Mouse (Mus musculus): ENCODE results near the gene Ndufb7. TPM values are rescaled to one million over a fixed set of nuclear protein-coding genes. Genes with fewer than 3 reads are reported as not detected.

The Ndufb7 gene
- polyA plus RNA-seq, 1 experiment from 2014 or later = 449 TPM

DNA sequence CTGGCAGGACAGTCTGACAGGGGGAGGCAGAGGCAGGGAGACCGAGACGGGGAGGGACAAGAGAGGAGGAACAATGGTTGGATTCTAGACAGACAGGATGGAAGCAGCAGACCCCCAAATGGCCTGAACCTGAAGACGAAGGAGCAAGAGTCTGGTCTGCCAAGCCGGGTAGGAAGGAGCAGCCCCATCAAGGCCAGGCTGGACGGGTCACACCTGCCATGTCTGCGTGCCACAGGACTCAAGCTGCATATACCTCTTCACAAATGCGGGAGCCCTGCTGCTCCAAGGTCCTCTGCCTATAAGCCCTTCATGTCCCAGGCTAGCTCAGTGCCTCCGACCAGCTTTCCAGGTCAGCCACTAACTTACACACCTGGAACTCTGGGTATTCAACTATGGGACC lies 13.2 kb downstream of the Ndufb7 start:
- ATAC-seq = no peak
- no peak overlapping the region for H3K27ac ChIP-seq (ENCODE audit: low read depth, low read length)

DNA sequence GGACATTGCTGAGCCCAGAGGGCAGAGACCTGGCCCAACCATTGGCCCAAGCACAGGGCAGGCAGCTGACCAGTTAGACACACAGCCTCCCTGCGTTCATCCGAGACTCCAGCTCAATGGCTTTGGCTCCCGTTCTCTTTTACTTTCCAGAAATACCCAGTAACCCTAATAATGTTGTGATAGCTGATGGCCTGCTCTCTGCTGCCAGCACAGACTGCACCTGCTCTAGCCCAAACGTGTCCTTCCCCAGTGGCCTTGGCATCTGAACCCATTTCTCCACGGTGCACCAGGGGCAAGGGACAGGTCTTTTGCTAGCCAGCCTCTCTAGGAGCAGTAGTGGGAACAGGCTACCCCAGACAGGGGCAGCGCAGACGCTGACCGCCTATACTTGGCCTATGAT lies 14.4 kb downstream of the Ndufb7 start:
- no peaks in the 10 kb centered on the region for H3K9me3 ChIP-seq (replicated peaks; ENCODE audit: control insufficient read depth, low read length)
- no peaks in the 10 kb centered on the region for H3K27me3 ChIP-seq (replicated peaks; ENCODE audit: control insufficient read depth, insufficient read depth, low read length)
- no peak overlapping the region for H3K4me2 ChIP-seq (ENCODE audit: low read length)
- no peaks in the 10 kb centered on the region for H3K4me1 ChIP-seq (ENCODE audit: control insufficient read depth, insufficient read depth, low read length)
- no peak overlapping the region for H3K27ac ChIP-seq (ENCODE audit: low read depth, low read length)
- DNase-seq (ENCODE audit: low spot score) (no peak), ATAC-seq (no peak)
- no peak overlapping the region for H3K9ac ChIP-seq (ENCODE audit: low read length)
- WGBS = 93% methylated on average over 8 of the region's 8 CpGs
- peaks cover 14% of the 10 kb centered on the region for H3K36me3 ChIP-seq (ENCODE audit: control insufficient read depth, insufficient read depth, low read length)
- no peak overlapping the region for H3K4me3 ChIP-seq (ENCODE audit: low read depth, low read length)

More for the DNA sequence above, 13.2 kb downstream of the Ndufb7 start:
- peaks cover 22% of the 10 kb centered on the region for H3K36me3 ChIP-seq (ENCODE audit: control insufficient read depth, insufficient read depth, low read length)
- no peaks in the 10 kb centered on the region for H3K27me3 ChIP-seq (replicated peaks; ENCODE audit: control insufficient read depth, insufficient read depth, low read length)
- H3K9me3 ChIP-seq (replicated peaks; ENCODE audit: control insufficient read depth, low read length) = no peaks in the 10 kb centered on the region
- H3K4me3 ChIP-seq (ENCODE audit: low read depth, low read length) = no peak overlapping the region
- no peaks in the 10 kb centered on the region for H3K4me1 ChIP-seq (ENCODE audit: control insufficient read depth, insufficient read depth, low read length)
- no peak for DNase-seq (ENCODE audit: low spot score)
- 90% methylated on average over 8 of the region's 8 CpGs for WGBS
- H3K4me2 ChIP-seq (ENCODE audit: low read length) = no peak overlapping the region
- no peak overlapping the region for H3K9ac ChIP-seq (ENCODE audit: low read length)

GRCm38 (mm10) chr8:83582226-83582625 lies 15.8 kb downstream of the Ndufb7 start:
- Histone ChIP-seq H3K27me3 (replicated peaks; ENCODE audit: control insufficient read depth, insufficient read depth, low read length) (no peaks in the 10 kb centered on the region), H3K4me3 (ENCODE audit: low read depth, low read length) (no peak overlapping the region), H3K36me3 (ENCODE audit: control insufficient read depth, insufficient read depth, low read length) (peaks cover 14% of the 10 kb centered on the region), H3K9me3 (replicated peaks; ENCODE audit: control insufficient read depth, low read length) (no peaks in the 10 kb centered on the region), H3K9ac (ENCODE audit: low read length) (no peak overlapping the region), H3K4me1 (ENCODE audit: control insufficient read depth, insufficient read depth, low read length) (no peaks in the 10 kb centered on the region), H3K27ac (ENCODE audit: low read depth, low read length) (no peak overlapping the region), H3K4me2 (ENCODE audit: low read length) (no peak overlapping the region)
- 87% methylated on average over 8 of the region's 8 CpGs for WGBS
- DNase-seq (ENCODE audit: low spot score) = no peak
- ATAC-seq = no peak

DNA sequence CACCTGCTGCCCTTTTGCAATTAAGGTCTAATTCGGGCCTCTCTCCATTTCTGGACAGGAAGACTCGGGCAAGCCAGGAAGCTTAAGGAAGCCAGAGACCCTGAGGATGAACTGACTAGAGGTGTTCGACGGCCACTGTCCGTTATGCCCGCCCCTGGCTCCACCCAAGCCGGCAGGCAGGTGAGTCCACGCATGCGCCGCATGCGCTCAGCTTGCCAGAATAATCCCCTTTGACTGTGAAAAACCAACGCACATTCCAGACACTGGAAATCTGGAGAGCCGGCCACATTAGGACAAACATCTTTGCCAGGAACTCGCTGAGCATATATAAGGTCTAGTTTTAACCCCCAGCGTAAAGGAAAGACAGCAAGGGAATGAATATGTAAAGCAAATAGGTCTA lies 16.8 kb downstream of the Ndufb7 start:
- ATAC-seq (no peak), DNase-seq (ENCODE audit: low spot score) (no peak)
- no peaks in the 10 kb centered on the region for H3K9me3 ChIP-seq (replicated peaks; ENCODE audit: control insufficient read depth, low read length)
- no peaks in the 10 kb centered on the region for H3K27me3 ChIP-seq (replicated peaks; ENCODE audit: control insufficient read depth, insufficient read depth, low read length)
- 87% methylated on average over 15 of the region's 15 CpGs for WGBS
- no peak overlapping the region for H3K9ac ChIP-seq (ENCODE audit: low read length)
- no peak overlapping the region for H3K4me3 ChIP-seq (ENCODE audit: low read depth, low read length)
- no peak overlapping the region for H3K4me2 ChIP-seq (ENCODE audit: low read length)
- H3K4me1 ChIP-seq (ENCODE audit: control insufficient read depth, insufficient read depth, low read length) = no peaks in the 10 kb centered on the region
- no peak overlapping the region for H3K27ac ChIP-seq (ENCODE audit: low read depth, low read length)
- peaks cover 16% of the 10 kb centered on the region for H3K36me3 ChIP-seq (ENCODE audit: control insufficient read depth, insufficient read depth, low read length)

DNA sequence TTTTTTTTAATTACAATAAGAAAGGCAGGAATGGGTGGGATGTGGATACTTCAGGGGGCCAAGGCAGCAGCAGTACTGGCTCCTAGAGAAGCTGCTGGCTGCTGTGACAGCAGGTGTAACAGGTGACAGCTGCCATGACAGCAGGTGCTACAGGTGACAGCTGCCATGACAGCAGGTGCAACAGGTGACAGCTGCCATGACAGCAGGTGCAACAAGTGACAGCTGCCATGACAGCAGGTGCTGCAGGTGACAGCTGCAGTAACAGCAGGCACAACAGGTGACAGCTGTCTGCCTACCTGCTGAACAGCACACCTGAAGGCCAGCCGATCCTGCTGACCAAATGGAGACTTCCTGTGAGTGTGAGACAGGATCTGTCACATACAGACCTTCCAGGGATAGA lies 18.3 kb downstream of the Ndufb7 start:
- WGBS = 87% methylated on average over 1 of the region's 1 CpGs
- ATAC-seq = no peak
- H3K27ac ChIP-seq (ENCODE audit: low read depth, low read length) = 0 out of 2 replicates have a peak overlapping the region, but pooled peaks have one; percentile 21

DNA sequence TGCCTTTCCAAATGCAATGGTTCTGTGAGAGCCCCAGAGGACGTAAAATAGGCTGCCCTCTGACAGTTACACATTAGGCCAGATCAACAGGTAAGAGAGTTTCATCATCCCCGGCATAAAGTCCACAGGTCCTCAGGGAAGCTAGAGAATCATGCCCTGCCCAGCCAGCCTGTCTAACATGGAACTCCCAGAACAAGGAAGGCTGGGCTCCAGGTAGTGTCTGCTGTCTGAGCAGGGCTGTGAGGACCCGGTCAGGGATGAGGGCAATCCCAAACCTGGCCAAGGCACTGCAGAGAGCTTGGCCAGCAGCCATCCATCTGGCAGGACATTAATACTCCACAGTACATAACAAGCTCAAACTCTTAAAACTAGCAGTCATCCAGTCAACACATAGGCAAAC lies 18.9 kb downstream of the Ndufb7 start:
- ATAC-seq (no peak), DNase-seq (ENCODE audit: low spot score) (no peak)
- H3K4me3 ChIP-seq (ENCODE audit: low read depth, low read length) = no peak overlapping the region
- H3K36me3 ChIP-seq (ENCODE audit: control insufficient read depth, insufficient read depth, low read length) = peaks cover 28% of the 10 kb centered on the region
- H3K27ac ChIP-seq (ENCODE audit: low read depth, low read length) = no peak overlapping the region
- H3K4me2 ChIP-seq (ENCODE audit: low read length) = no peak overlapping the region
- 83% methylated on average over 3 of the region's 3 CpGs for WGBS
- H3K27me3 ChIP-seq (replicated peaks; ENCODE audit: control insufficient read depth, insufficient read depth, low read length) = no peaks in the 10 kb centered on the region
- H3K9ac ChIP-seq (ENCODE audit: low read length) = no peak overlapping the region
- H3K9me3 ChIP-seq (replicated peaks; ENCODE audit: control insufficient read depth, low read length) = no peaks in the 10 kb centered on the region
- H3K4me1 ChIP-seq (ENCODE audit: control insufficient read depth, insufficient read depth, low read length) = no peaks in the 10 kb centered on the region

More for the DNA sequence above, 18.3 kb downstream of the Ndufb7 start:
- Histone ChIP-seq H3K9ac (ENCODE audit: low read length) (no peak overlapping the region), H3K4me1 (ENCODE audit: control insufficient read depth, insufficient read depth, low read length) (no peaks in the 10 kb centered on the region), H3K27me3 (replicated peaks; ENCODE audit: control insufficient read depth, insufficient read depth, low read length) (no peaks in the 10 kb centered on the region), H3K4me3 (ENCODE audit: low read depth, low read length) (no peak overlapping the region), H3K9me3 (replicated peaks; ENCODE audit: control insufficient read depth, low read length) (no peaks in the 10 kb centered on the region), H3K4me2 (ENCODE audit: low read length) (no peak overlapping the region), H3K36me3 (ENCODE audit: control insufficient read depth, insufficient read depth, low read length) (peaks cover 25% of the 10 kb centered on the region)
- DNase-seq (ENCODE audit: low spot score) = no peak

DNA sequence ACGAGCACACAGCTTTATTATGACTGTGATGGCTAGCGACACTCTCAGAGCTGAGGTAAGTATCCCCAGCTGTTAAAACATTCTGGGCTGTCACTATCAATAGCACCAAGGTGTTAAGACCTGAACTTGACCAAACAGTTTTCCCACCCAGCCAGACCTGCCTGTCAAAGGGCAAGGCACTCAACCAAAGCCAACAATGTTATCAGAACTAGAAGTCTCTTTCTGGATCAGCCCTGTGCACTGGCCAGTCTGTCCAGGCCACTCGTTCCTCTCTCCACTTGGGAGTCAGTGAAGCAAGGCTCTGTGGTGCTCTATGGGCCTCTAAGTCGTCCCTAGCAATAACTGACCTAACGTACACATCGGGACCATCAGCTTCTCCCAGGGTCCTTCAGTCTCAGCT lies 21.2 kb downstream of the Ndufb7 start:
- 91% methylated on average over 6 of the region's 6 CpGs for WGBS
- Histone ChIP-seq H3K9ac (ENCODE audit: low read length) (no peak overlapping the region), H3K4me3 (ENCODE audit: low read depth, low read length) (no peak overlapping the region), H3K27me3 (replicated peaks; ENCODE audit: control insufficient read depth, insufficient read depth, low read length) (no peaks in the 10 kb centered on the region), H3K4me2 (ENCODE audit: low read length) (no peak overlapping the region), H3K4me1 (ENCODE audit: control insufficient read depth, insufficient read depth, low read length) (peaks cover 12% of the 10 kb centered on the region), H3K9me3 (replicated peaks; ENCODE audit: control insufficient read depth, low read length) (no peaks in the 10 kb centered on the region), H3K36me3 (ENCODE audit: control insufficient read depth, insufficient read depth, low read length) (peaks cover 28% of the 10 kb centered on the region), H3K27ac (ENCODE audit: low read depth, low read length) (no peak overlapping the region)
- ATAC-seq (no peak), DNase-seq (ENCODE audit: low spot score) (no peak)

GRCm38 (mm10) chr8:83588886-83589285 lies 22.4 kb downstream of the Ndufb7 start:
- WGBS = 96% methylated on average over 5 of the region's 5 CpGs
- Histone ChIP-seq H3K4me3 (ENCODE audit: low read depth, low read length) (no peak overlapping the region), H3K27me3 (replicated peaks; ENCODE audit: control insufficient read depth, insufficient read depth, low read length) (no peaks in the 10 kb centered on the region), H3K9ac (ENCODE audit: low read length) (no peak overlapping the region), H3K9me3 (replicated peaks; ENCODE audit: control insufficient read depth, low read length) (no peaks in the 10 kb centered on the region), H3K4me2 (ENCODE audit: low read length) (no peak overlapping the region), H3K27ac (ENCODE audit: low read depth, low read length) (no peak overlapping the region), H3K4me1 (ENCODE audit: control insufficient read depth, insufficient read depth, low read length) (peaks cover 14% of the 10 kb centered on the region), H3K36me3 (ENCODE audit: control insufficient read depth, insufficient read depth, low read length) (peaks cover 24% of the 10 kb centered on the region)
- ATAC-seq = no peak
- no peak for DNase-seq (ENCODE audit: low spot score)

DNA sequence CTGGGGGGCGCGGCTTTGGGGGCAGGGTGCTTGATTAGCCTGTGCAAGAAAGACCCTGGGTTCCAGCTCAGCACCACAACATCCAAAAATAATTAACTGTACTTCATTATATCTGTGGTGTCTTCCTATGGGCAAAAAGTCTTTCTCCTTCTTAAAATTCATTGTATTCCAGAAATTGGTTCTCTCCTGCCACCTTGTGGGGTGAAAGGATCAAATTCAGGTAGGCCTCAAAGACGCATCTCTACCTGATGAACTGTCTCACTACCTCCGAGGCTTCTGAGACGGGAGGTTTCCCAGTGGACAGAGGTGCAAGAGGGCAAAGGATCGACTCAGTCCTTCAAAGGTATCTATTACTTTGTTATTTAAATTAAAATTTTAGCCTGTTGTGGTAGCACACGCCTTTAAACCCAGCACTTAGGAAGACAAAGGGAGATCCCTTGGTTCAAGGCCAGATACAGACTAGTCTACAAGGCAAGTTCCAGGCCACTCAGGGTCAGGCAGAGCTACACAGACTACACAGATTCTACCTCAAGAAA lies 24.1 kb downstream of the Ndufb7 start:
- DNase-seq (ENCODE audit: low spot score) (no peak), ATAC-seq (no peak)
- Histone ChIP-seq H3K4me1 (ENCODE audit: control insufficient read depth, insufficient read depth, low read length) (peaks cover 14% of the 10 kb centered on the region), H3K9me3 (replicated peaks; ENCODE audit: control insufficient read depth, low read length) (no peaks in the 10 kb centered on the region), H3K27ac (ENCODE audit: low read depth, low read length) (no peak overlapping the region), H3K9ac (ENCODE audit: low read length) (no peak overlapping the region), H3K4me3 (ENCODE audit: low read depth, low read length) (no peak overlapping the region), H3K36me3 (ENCODE audit: control insufficient read depth, insufficient read depth, low read length) (peaks cover 14% of the 10 kb centered on the region; the same call in 1 of the 2 replicates), H3K27me3 (replicated peaks; ENCODE audit: control insufficient read depth, insufficient read depth, low read length) (no peaks in the 10 kb centered on the region), H3K4me2 (ENCODE audit: low read length) (no peak overlapping the region)
- 83% methylated on average over 7 of the region's 7 CpGs for WGBS

Data from forebrain, embryonic 14.5 days (tissue).